Mouse (Mus musculus) cerebellum, postnatal 36 days (tissue): ENCODE measurements around the gene Siah3.

Source experiments
- DNase-seq, 2 experiments: peaks; one replicate each; pipeline ENCODE4 v3.0.0; 2021 to 2022; ENCODE audit warnings: mixed read lengths in 2 of 2

Gene Siah3

GRCm38 (mm10) chr14:75468941-75469340 lies 13.2 kb downstream of the Siah3 start:
- DNase-seq, result no peak

- no peak for DNase-seq
Observed at GRCm38 (mm10) chr14:75473061-75473930, 17.5 kb downstream of the Siah3 start.

DNA sequence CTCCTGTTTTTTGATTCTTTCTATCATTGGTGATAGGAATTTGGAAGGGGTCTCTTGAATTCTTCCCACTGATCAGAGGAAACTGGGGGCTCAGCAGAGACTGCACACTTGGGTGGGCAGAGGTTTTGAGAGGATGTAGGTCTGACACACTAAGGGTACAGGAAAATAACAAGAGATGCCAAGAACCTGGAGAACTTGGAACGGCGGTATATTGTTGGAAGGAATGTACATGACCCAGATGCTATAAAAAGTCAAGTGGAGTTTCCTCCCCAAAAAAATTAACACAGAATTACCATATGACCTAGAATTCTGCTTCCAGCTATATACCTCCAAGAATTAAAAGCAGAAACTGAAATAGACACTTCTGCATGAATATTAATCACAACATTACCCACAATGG lies 20.1 kb downstream of the Siah3 start:
- no peak for DNase-seq

- no peak for DNase-seq
Observed at GRCm38 (mm10) chr14:75482231-75483175, 26.7 kb downstream of the Siah3 start.

GRCm38 (mm10) chr14:75483176-75483546 lies 27.4 kb downstream of the Siah3 start:
- no peak for DNase-seq

- no peak for DNase-seq
Observed at GRCm38 (mm10) chr14:75487932-75488331, 32.1 kb downstream of the Siah3 start.

- DNase-seq, result no peak
Observed at GRCm38 (mm10) chr14:75493555-75494194, 37.9 kb downstream of the Siah3 start.

GRCm38 (mm10) chr14:75494926-75495325 lies 39.1 kb downstream of the Siah3 start:
- no peak for DNase-seq

DNA sequence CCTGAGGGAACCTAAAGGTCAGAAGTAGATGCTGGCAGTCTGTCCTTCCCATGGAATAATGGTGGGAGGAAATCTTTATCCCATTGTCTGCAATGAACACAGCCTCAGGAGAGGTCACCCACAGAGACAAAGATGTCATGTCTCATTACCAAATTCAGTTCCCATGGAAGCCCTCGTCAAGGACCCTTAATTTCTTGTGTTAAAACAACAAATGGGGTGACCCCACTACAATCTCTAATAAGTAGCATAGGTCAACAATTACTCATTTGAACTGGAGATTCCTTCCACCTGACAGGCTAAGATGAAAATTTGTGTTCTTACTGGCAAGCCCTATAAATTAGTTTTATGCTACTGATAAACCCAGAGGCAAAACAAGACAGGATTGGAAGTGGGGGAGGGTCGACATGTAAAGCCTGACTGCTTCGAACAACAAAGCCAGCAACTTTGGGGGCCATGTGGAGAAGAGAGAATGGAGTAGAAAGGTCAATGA lies 45.8 kb downstream of the Siah3 start:
- DNase-seq, result no peak

DNA sequence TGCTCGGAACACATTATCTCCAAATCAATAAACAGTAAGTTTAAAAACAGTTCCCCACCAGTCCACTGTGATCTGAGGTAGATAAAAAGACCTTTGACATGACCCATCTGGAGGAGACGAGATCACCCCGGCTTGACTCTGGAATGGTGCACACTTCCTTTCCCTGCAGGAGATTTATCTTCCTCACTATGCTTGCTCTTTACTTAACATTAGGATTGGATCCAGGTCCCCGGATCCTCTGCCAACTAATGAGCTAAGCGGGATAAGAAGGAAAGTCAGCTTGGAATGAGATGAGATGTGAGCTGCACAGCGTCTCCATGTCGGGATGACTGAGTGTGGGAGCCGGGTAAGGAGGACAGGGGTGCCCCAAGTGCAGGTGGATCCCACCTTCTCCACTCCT lies 46.7 kb downstream of the Siah3 start:
- peak in 1 of 2 experiments; percentile 27 for DNase-seq

DNA sequence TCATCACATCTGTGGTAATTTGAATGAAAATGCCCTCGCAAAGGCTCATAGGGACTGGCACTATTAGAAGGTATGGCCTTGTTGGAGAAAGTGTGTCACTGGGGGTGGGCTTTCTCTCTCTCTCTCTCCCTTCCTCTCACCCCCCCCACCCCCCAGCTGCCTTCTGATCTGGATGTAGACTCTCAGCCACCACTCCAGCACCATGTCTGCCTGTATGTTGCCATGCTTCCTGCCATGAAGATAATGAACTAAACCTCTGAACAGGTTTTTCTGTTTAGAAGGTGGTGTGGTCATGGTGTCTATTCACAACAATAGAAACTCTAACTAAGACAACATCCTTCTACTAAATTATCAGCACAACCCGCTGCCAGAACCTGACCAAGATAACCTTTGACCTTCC lies 48.5 kb downstream of the Siah3 start:
- no peak for DNase-seq

GRCm38 (mm10) chr14:75505126-75505840 lies 49.5 kb downstream of the Siah3 start:
- DNase-seq, result no peak

DNA sequence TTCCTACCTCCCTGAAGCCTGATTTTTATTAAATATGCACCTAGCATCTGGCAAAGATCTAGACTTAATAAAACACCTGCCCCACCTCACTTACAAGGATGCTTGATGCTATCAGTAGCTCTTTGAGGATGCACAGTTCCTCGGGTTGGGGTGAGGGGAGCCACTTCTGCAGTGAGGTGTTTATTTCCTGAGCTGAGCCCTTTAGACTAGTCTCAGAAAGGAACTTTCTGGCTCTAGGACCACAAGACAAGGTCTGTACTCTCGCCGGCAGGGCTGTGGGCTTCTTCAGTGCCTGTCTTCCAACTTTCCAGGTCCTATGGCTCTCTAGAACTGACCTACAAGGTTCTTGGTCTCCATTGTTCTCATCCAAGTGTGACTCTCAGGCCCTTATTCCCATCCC lies 50.5 kb downstream of the Siah3 start:
- DNase-seq, result no peak

GRCm38 (mm10) chr14:75510125-75510524 lies 54.3 kb downstream of the Siah3 start:
- DNase-seq, result no peak

DNA sequence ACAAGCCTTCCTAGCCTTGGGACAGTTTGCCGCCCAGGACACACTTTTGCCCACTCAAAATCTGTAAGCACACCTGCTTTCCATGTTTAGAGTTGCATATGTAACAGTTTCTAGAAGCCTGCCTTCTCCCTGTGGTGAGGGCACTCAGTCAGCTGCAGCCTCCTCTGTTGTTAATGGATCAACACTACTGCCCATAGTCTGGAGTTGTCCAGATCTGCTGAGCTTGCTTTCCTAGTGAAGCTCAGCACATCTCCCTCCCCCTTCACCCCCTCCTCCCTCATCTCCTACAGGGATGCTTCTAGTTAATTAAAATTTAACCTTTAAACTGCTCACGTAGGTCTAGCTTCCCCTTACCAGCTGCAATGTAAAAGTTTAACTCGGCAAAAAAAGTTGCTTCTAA lies 57.2 kb downstream of the Siah3 start:
- DNase-seq, result no peak

DNA sequence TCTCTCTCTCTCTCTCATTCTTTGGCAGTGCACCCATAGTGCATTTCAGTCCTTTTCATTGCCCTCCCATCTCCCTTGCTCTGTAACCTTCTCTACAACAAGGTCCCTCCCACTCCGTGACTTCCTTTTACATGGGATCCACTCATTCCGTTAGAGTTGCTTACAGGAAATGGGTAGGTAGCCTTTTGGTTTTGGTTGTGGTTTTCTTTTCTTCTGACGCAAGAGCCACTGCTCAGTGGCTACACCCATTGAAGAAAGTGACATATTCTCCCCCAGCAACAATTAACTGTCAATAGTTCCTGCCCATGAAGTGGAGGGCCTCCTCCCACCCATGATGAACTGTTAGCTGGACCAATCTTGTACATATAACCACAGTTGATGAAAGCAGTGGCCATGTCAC lies 60.4 kb downstream of the Siah3 start:
- no peak for DNase-seq

DNA sequence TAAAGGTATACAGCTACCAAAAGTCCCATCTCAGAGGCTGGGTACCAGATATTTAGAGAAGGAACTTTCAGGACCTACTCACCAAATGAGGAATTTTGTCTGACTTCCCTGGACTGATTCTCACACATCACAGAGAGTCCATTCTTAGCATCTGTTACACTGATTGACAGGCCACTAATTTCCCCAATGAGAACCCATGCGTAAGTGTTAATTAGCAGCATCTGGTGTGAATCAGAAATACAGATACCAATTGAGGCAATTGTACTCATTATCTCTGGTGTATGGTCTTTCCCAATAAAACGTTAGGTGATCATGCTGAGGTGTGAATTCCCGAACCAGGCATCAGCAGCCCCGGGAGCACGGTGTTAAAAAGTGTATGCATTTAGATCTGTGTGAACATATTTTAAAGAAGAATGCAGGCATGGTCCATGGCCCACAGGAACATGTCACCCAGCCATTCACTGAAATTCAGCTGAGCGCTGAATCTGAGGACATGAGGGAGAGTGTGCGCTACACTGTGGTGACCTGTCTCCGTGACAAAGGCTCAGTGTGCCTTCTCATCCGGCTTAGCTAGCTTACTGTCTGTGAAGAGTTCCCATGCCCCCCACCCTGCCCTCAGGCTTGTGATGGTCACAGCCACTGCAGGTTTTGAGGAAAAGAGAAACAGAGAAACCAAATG lies 61.3 kb downstream of the Siah3 start:
- DNase-seq, result no peak

GRCm38 (mm10) chr14:75518196-75518887 lies 62.6 kb downstream of the Siah3 start:
- DNase-seq, result no peak

GRCm38 (mm10) chr14:75518899-75519298 lies 63.1 kb downstream of the Siah3 start:
- no peak for DNase-seq

GRCm38 (mm10) chr14:75519668-75520067 lies 63.9 kb downstream of the Siah3 start:
- no peak for DNase-seq

GRCm38 (mm10) chr14:75524648-75525047 lies 68.9 kb downstream of the Siah3 start:
- no peak for DNase-seq
